Mouse (Mus musculus): ENCODE results near the gene Entpd3.
A peak's percentile ranks its signal among the peaks of the same experiment; 100 is the strongest.

Gene Entpd3

GRCm38 (mm10) chr9:120539662-120540251 lies at the start of gene Entpd3:
Entpd3 (plus strand) TSS chr9:120539818.
- peak; percentile 15 for DNase-seq (ENCODE audit: inconsistent ontology term)

- no peak for DNase-seq (ENCODE audit: inconsistent ontology term)
These were observed 48.1 kb upstream of the Entpd3 start for GRCm38 (mm10) chr9:120491509-120491908.

GRCm38 (mm10) chr9:120492010-120492399 lies 47.6 kb upstream of the Entpd3 start, which contains the start of gene Eif1b:
Eif1b (plus strand) TSS chr9:120492232.
- no peak for DNase-seq (ENCODE audit: inconsistent ontology term)

GRCm38 (mm10) chr9:120492400-120493351 lies 46.9 kb upstream of the Entpd3 start:
- DNase-seq (ENCODE audit: inconsistent ontology term) = peak; percentile 83

GRCm38 (mm10) chr9:120493781-120494180 lies 45.8 kb upstream of the Entpd3 start:
- DNase-seq (ENCODE audit: inconsistent ontology term) = no peak

- DNase-seq (ENCODE audit: inconsistent ontology term) = peak; percentile 73
These were observed 42.9 kb upstream of the Entpd3 start for GRCm38 (mm10) chr9:120496691-120497090.

- DNase-seq (ENCODE audit: inconsistent ontology term) = no peak
These were observed 41.6 kb upstream of the Entpd3 start for GRCm38 (mm10) chr9:120497983-120498382.

GRCm38 (mm10) chr9:120501191-120501902 lies 38.3 kb upstream of the Entpd3 start:
- peak; percentile 27 for DNase-seq (ENCODE audit: inconsistent ontology term)

- DNase-seq (ENCODE audit: inconsistent ontology term) = peak; percentile 68
These were observed 37.6 kb upstream of the Entpd3 start for GRCm38 (mm10) chr9:120502013-120502412.

- no peak for DNase-seq (ENCODE audit: inconsistent ontology term)
These were observed 35.2 kb upstream of the Entpd3 start for GRCm38 (mm10) chr9:120504423-120504822.

- no peak for DNase-seq (ENCODE audit: inconsistent ontology term)
These were observed 27.8 kb upstream of the Entpd3 start for GRCm38 (mm10) chr9:120511781-120512180.

GRCm38 (mm10) chr9:120516720-120517119 lies 22.9 kb upstream of the Entpd3 start:
- no peak for DNase-seq (ENCODE audit: inconsistent ontology term)

GRCm38 (mm10) chr9:120518946-120519345 lies 20.7 kb upstream of the Entpd3 start:
- DNase-seq (ENCODE audit: inconsistent ontology term) = no peak

- DNase-seq (ENCODE audit: inconsistent ontology term) = no peak
These were observed 20.0 kb upstream of the Entpd3 start for GRCm38 (mm10) chr9:120519469-120520125.

GRCm38 (mm10) chr9:120521161-120521560 lies 18.5 kb upstream of the Entpd3 start:
- no peak for DNase-seq (ENCODE audit: inconsistent ontology term)

GRCm38 (mm10) chr9:120527270-120527669 lies 12.3 kb upstream of the Entpd3 start:
- DNase-seq (ENCODE audit: inconsistent ontology term) = peak; percentile 40

GRCm38 (mm10) chr9:120527919-120528318 lies 11.7 kb upstream of the Entpd3 start:
- no peak for DNase-seq (ENCODE audit: inconsistent ontology term)

- DNase-seq (ENCODE audit: inconsistent ontology term) = peak; percentile 85
These were observed 10.7 kb upstream of the Entpd3 start for GRCm38 (mm10) chr9:120528815-120529510.

- no peak for DNase-seq (ENCODE audit: inconsistent ontology term)
These were observed 9.1 kb upstream of the Entpd3 start for GRCm38 (mm10) chr9:120530471-120530870.

- DNase-seq (ENCODE audit: inconsistent ontology term) = no peak
These were observed 7.6 kb upstream of the Entpd3 start for GRCm38 (mm10) chr9:120532062-120532461.

- no peak for DNase-seq (ENCODE audit: inconsistent ontology term)
These were observed 6.9 kb upstream of the Entpd3 start for GRCm38 (mm10) chr9:120532691-120533090.
